Mouse (Mus musculus) telencephalon, adult 2 months (tissue): ENCODE results near the gene Tnfrsf1b.

Experiments
- DNase-seq: peaks from one replicate; pipeline ENCODE4 v3.0.0-alpha.2; 2011; ENCODE audit warnings: low read depth, low spot score

The Tnfrsf1b gene

GRCm38 (mm10) chr4:145246173-145247011 is at the start of gene Tnfrsf1b:
Tnfrsf1b (minus strand) TSS chr4:145246870.
- no peak for DNase-seq

GRCm38 (mm10) chr4:145295589-145296300 is 49.1 kb upstream of the Tnfrsf1b start:
- no peak for DNase-seq

- no peak for DNase-seq
These were observed 47.9 kb upstream of the Tnfrsf1b start for GRCm38 (mm10) chr4:145294588-145294987.

- DNase-seq, result peak; percentile 48
These were observed 39.9 kb upstream of the Tnfrsf1b start for GRCm38 (mm10) chr4:145286369-145287120.

- no peak for DNase-seq
These were observed 38.0 kb upstream of the Tnfrsf1b start for GRCm38 (mm10) chr4:145284675-145285074.

- DNase-seq, result no peak
These were observed 36.8 kb upstream of the Tnfrsf1b start for GRCm38 (mm10) chr4:145283441-145283840.

- DNase-seq, result no peak
These were observed 34.3 kb upstream of the Tnfrsf1b start for GRCm38 (mm10) chr4:145280966-145281365.

GRCm38 (mm10) chr4:145278724-145279370 is 32.2 kb upstream of the Tnfrsf1b start:
- DNase-seq, result no peak

- DNase-seq, result no peak
These were observed 31.6 kb upstream of the Tnfrsf1b start for GRCm38 (mm10) chr4:145278231-145278630.

GRCm38 (mm10) chr4:145276368-145277249 is 29.9 kb upstream of the Tnfrsf1b start:
- DNase-seq, result no peak

GRCm38 (mm10) chr4:145274887-145275286 is 28.2 kb upstream of the Tnfrsf1b start:
- DNase-seq, result no peak

GRCm38 (mm10) chr4:145273923-145274322 is 27.3 kb upstream of the Tnfrsf1b start:
- no peak for DNase-seq

- DNase-seq, result no peak
These were observed 26.1 kb upstream of the Tnfrsf1b start for GRCm38 (mm10) chr4:145272763-145273162.

GRCm38 (mm10) chr4:145271634-145272033 is 25.0 kb upstream of the Tnfrsf1b start:
- no peak for DNase-seq

- DNase-seq, result peak; percentile 9
These were observed 23.5 kb upstream of the Tnfrsf1b start for GRCm38 (mm10) chr4:145270136-145270535.

GRCm38 (mm10) chr4:145267631-145268110 is 21.0 kb upstream of the Tnfrsf1b start:
- DNase-seq, result no peak

- no peak for DNase-seq
These were observed 19.8 kb upstream of the Tnfrsf1b start for GRCm38 (mm10) chr4:145266505-145266904.

- DNase-seq, result no peak
These were observed 18.1 kb upstream of the Tnfrsf1b start for GRCm38 (mm10) chr4:145264761-145265160.

- DNase-seq, result no peak
These were observed 16.9 kb upstream of the Tnfrsf1b start for GRCm38 (mm10) chr4:145263583-145263982.

GRCm38 (mm10) chr4:145260802-145261201 is 14.1 kb upstream of the Tnfrsf1b start:
- DNase-seq, result no peak
